Mouse (Mus musculus): ENCODE measurements around the gene Ccdc157. TPM values are rescaled to one million over a fixed set of nuclear protein-coding genes. Genes with fewer than 3 reads are reported as not detected.

The Ccdc157 gene
- polyA plus RNA-seq, 1 experiment: 19.0 TPM

DNA sequence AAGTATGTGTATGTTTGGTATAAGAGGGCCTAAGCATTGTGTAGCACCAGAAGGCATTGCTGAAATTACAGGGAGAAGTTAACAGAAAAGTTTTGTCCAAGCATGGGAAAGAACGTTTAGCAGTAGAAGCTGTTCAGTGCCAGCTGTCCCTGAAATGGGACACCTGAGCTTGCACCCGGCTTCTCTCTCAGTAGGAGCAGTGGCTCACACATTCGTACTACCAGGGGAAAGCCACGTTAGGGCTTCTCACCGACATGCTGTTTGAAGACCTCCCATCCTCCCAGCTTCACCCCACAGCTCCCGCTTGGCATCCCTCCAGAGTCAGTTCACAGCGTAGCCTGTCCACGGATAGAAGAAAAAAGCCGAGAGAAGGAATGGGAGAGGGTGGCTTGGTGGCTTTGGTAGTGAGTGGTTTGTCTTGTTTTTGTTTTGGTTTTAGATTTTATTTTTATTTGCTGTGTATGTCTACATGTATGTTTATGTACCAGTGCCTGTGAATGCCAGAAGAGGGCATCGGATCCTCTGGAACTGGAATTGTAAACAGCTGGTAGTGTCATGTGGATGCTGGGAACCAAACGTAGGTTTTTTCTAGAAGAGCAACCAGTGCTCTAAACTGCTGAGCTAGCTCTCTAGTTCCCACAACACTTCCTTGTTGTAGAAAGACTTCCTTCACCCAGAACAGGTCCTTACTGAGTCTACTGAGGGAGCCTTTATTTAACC, 42.0 kb upstream of the Ccdc157 start:
- H3K27ac ChIP-seq (ENCODE audit: insufficient read depth, low read length): no peak overlapping the region; the same call in 1 of the 2 replicates
- TF ChIP-seq CTCF (IDR thresholded peaks at IDR 0.05; ENCODE audit: extremely low read depth, insufficient read depth, low read length): no peak
- TF ChIP-seq POLR2A (IDR thresholded peaks at IDR 0.05; ENCODE audit: extremely low read depth, insufficient read depth, low read length): no peak

DNA sequence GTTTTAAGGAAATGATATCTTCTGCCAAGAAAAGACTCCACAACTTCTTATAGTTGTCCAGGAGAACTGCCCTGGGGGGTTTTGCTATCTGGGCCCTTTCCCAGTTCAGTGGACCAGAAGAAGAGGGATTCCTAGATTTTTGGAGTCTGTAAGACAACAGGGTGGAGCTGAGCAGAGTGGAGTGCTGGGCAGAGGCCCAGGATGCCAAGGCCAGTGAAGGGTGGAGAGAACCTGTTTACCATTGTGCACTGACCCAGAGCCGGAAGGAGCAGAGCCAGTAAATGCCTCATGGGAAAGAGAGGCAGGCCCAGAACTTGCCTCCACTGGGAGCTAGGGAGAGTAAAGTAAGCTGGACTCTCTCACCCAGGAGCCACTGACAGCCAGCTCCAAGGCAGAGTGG, 37.6 kb upstream of the Ccdc157 start:
- Histone ChIP-seq H3K4me1 (ENCODE audit: control insufficient read depth, insufficient read depth, low read length) (no peaks in the 10 kb centered on the region), H3K4me3 (ENCODE audit: insufficient read depth, low read length) (no peak overlapping the region), H3K27ac (ENCODE audit: insufficient read depth, low read length) (no peak overlapping the region)
- TF ChIP-seq POLR2A (IDR thresholded peaks at IDR 0.05; ENCODE audit: extremely low read depth, insufficient read depth, low read length) (no peak), CTCF (IDR thresholded peaks at IDR 0.05; ENCODE audit: extremely low read depth, insufficient read depth, low read length) (no peak)

More for the DNA sequence above, 42.0 kb upstream of the Ccdc157 start:
- Histone ChIP-seq H3K4me3 (ENCODE audit: insufficient read depth, low read length) (no peak overlapping the region), H3K4me1 (ENCODE audit: control insufficient read depth, insufficient read depth, low read length) (peaks cover 2% of the 10 kb centered on the region; the same call in 1 of the 2 replicates)

DNA sequence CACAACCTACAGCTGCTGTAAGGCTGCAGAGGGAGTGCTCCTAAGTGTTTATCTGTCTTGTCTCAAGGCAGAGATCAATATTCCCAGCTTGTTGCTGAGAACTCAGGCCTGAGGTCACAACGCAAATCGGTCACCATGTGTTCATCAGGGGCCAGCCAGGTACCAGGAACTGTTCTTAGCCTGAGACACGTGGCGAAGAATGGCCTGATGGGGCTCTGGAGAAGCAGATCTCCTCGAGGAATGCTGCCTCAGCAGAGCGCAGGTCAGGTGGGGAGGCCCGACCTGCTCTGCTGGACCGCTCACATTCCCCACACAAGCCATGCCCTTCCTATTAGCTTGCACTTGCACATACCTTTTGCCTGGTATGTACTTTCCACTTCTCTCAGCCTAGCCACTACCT, 36.5 kb upstream of the Ccdc157 start:
- H3K27ac ChIP-seq (ENCODE audit: insufficient read depth, low read length): no peak overlapping the region
- H3K4me1 ChIP-seq (ENCODE audit: control insufficient read depth, insufficient read depth, low read length): peaks cover 5% of the 10 kb centered on the region
- no peak overlapping the region for H3K4me3 ChIP-seq (ENCODE audit: insufficient read depth, low read length)
- TF ChIP-seq POLR2A (IDR thresholded peaks at IDR 0.05; ENCODE audit: extremely low read depth, insufficient read depth, low read length) (no peak), CTCF (IDR thresholded peaks at IDR 0.05; ENCODE audit: extremely low read depth, insufficient read depth, low read length) (no peak)

DNA sequence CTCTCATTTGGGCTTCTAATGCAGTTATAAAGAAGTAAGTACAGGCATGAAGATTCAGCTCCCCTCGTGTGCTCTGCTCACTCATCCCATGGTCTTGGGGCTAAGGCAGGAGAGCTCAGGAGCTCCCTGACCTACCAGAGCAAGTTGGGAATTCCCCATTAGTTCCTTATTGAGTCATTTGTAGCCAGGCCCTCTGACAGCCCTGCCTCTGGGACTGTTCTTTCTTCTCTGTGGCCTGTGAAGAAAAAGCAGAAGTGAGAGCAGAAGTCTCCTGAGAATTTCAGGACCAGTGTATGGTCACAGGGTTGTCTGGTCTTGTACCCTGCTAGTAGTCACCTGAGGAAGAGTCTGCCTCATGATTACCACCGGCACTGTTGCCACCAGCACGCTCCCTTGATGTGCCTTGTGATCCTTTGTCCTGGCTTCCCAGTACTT, 35.5 kb upstream of the Ccdc157 start:
- Histone ChIP-seq H3K4me3 (ENCODE audit: insufficient read depth, low read length) (no peak overlapping the region), H3K4me1 (ENCODE audit: control insufficient read depth, insufficient read depth, low read length) (peaks cover 5% of the 10 kb centered on the region), H3K27ac (ENCODE audit: insufficient read depth, low read length) (no peak overlapping the region)
- TF ChIP-seq CTCF (IDR thresholded peaks at IDR 0.05; ENCODE audit: extremely low read depth, insufficient read depth, low read length) (no peak), POLR2A (IDR thresholded peaks at IDR 0.05; ENCODE audit: extremely low read depth, insufficient read depth, low read length) (no peak)

DNA sequence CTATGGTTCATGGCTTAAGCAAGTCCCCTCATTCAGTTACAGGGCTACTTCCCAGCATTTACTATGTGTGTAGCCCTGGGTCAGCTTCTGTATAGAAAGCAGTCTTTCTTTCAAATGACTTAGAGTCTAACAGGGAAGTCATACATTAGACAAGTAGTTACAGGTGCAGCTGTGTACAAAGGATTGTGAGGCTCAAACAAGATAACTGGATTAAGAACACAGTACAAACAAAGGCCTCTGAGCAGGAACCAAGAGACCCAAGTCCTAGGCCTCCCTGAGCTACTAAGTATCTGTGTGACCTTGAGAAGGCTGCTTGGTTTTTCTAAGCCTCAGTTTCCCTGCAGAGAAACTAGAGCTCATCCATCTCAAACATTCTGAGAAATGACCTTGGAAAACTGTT, 33.3 kb upstream of the Ccdc157 start:
- Histone ChIP-seq H3K4me1 (ENCODE audit: control insufficient read depth, insufficient read depth, low read length) (peaks cover 9% of the 10 kb centered on the region), H3K4me3 (ENCODE audit: insufficient read depth, low read length) (no peak overlapping the region), H3K27ac (ENCODE audit: insufficient read depth, low read length) (no peak overlapping the region)
- no peak for TF ChIP-seq CTCF (IDR thresholded peaks at IDR 0.05; ENCODE audit: extremely low read depth, insufficient read depth, low read length)

DNA sequence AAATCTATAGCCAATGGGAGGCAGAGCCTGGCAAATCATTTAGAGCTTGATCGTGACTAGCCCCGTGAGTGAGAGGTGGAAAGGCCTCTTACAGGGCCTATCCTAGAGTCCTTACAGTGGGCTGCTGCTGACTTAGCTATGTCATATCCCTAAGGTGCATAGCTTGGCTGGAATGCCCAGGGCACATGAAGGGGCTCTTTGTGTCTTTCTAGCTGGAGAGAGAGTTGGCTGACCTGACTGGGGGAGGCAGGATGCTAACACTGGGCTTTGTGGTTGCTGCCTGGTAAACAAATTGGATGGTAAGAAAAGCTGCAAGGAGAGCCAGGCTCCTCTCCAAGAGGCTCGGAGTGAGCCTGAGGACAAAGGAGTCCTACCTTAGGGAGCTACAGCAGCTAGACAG, 32.7 kb upstream of the Ccdc157 start:
- Histone ChIP-seq H3K4me1 (ENCODE audit: control insufficient read depth, insufficient read depth, low read length) (peaks cover 10% of the 10 kb centered on the region), H3K4me3 (ENCODE audit: insufficient read depth, low read length) (no peak overlapping the region), H3K27ac (ENCODE audit: insufficient read depth, low read length) (no peak overlapping the region)
- no peak for TF ChIP-seq CTCF (IDR thresholded peaks at IDR 0.05; ENCODE audit: extremely low read depth, insufficient read depth, low read length)
- no peak for TF ChIP-seq POLR2A (IDR thresholded peaks at IDR 0.05; ENCODE audit: extremely low read depth, insufficient read depth, low read length)

DNA sequence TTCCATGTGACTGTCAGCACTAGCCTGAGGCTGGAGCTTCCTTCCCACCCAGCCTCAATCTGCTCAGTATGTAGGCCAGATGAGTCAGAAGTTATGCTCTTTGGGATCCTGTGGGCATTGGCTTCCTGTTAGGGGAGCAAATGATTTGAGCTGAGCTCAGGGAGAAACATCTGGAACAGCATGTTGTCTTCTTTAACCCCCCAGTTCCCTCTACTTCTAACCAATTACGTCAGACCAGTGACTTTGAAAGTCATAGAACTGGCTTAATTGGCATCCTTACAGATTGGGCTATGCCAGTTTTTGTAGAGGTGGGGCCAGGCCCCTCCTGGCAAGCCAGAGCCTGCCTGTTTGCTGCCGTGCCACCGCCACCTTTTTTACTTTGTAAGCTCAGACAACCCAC, 30.6 kb upstream of the Ccdc157 start:
- no peak overlapping the region for H3K27ac ChIP-seq (ENCODE audit: insufficient read depth, low read length)
- H3K4me3 ChIP-seq (ENCODE audit: insufficient read depth, low read length): no peak overlapping the region
- peaks cover 12% of the 10 kb centered on the region for H3K4me1 ChIP-seq (ENCODE audit: control insufficient read depth, insufficient read depth, low read length)
- TF ChIP-seq POLR2A (IDR thresholded peaks at IDR 0.05; ENCODE audit: extremely low read depth, insufficient read depth, low read length) (no peak), CTCF (IDR thresholded peaks at IDR 0.05; ENCODE audit: extremely low read depth, insufficient read depth, low read length) (no peak)

DNA sequence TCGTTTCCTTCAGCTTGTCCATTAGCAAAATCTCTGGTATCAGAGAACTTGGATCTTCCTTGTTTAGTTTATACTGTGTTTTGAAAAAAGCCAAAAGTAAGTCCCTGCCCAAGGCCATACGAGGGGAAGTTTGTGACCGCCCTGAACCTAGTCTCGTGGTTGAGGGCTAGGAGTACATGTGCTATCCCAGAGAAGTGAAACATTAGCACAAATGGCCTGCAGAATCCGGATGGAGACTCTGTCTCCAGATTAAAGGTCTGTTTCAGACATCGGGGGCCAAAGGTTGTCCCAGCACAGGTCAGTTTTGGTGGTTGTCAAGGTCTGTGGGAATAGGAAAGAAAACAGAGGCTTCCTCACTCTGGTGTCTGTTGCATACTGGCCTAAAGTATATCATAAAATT, 29.1 kb upstream of the Ccdc157 start:
- Histone ChIP-seq H3K27ac (ENCODE audit: insufficient read depth, low read length) (no peak overlapping the region), H3K4me3 (ENCODE audit: insufficient read depth, low read length) (no peak overlapping the region), H3K4me1 (ENCODE audit: control insufficient read depth, insufficient read depth, low read length) (peaks cover 12% of the 10 kb centered on the region)
- TF ChIP-seq CTCF (IDR thresholded peaks at IDR 0.05; ENCODE audit: extremely low read depth, insufficient read depth, low read length): no peak
- TF ChIP-seq POLR2A (IDR thresholded peaks at IDR 0.05; ENCODE audit: extremely low read depth, insufficient read depth, low read length): no peak

DNA sequence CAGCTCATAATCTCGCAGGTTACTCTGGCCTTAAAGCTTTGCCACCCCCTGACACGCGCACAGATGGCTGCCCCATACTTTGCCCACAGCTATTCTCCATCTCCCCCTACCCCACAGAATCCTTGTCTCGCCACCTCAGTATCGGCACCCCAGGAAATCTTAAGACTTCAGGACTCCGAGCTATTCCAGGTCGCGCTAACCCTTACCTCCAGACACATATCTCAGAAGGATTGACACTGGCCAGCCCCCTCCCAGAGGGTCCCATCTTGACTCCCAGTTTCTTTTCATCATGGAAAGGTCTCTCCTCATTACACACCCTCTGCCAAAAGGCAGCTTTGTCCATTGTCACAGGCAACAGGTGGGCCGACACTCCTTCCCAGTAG, 27.2 kb upstream of the Ccdc157 start:
- TF ChIP-seq POLR2A (IDR thresholded peaks at IDR 0.05; ENCODE audit: extremely low read depth, insufficient read depth, low read length): no peak
- no peak for TF ChIP-seq CTCF (IDR thresholded peaks at IDR 0.05; ENCODE audit: extremely low read depth, insufficient read depth, low read length)

More for the DNA sequence above, 27.2 kb upstream of the Ccdc157 start:
- peak overlapping the region; percentile 70; the same call in 1 of the 2 replicates for H3K27ac ChIP-seq (ENCODE audit: insufficient read depth, low read length)
- peak overlapping the region; percentile 84 for H3K4me3 ChIP-seq (ENCODE audit: insufficient read depth, low read length)
- peaks cover 13% of the 10 kb centered on the region for H3K4me1 ChIP-seq (ENCODE audit: control insufficient read depth, insufficient read depth, low read length)

Data from cortical plate, adult 2 months (tissue).